Mouse (Mus musculus) testis, adult 10 weeks (tissue): ENCODE results near the gene Casq2. TPM values are rescaled to one million over a fixed set of nuclear protein-coding genes. Genes with fewer than 3 reads are reported as not detected.

ENCODE experiments used
- polyA plus RNA-seq: library from polyadenylated mRNA; stranded (reverse); fragments of 350-450 nt; fragmentation: Illumina TruSeq; extraction: RNeasy Lipid Tissue Mini Kit (QIAGEN cat#74804); gene quantifications from one replicate; pipeline ENCODE4 v1.2.3, GENCODE M21; 2014; ENCODE audit warnings: low read depth, low replicate concordance

Gene Casq2
- polyA plus RNA-seq: 7.2 TPM

DNA sequence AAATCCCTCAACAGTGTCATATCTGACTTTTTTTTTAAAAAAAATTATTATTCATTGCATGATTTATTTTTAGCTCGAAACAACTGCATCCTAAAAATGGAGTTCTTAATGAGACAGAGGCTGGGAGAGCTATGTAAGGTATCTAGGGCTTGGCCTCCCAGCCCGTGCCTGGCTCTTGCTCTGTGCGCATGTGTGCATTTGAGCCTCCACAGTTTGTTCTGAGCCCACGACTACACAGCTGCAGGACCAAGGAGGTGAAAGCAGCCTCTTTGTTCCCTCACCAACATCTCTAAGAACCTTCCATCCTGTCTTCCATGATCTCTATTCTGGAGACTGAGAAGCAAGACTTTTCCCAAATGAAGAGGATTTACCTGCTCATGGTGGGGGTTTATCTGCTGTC, at the start of gene Casq2:
Gene Casq2 (plus strand): TSS at position 133 of the 400 bp plus-strand sequence.

Other genes with a start within 250 kb of the Casq2 start
- not detected for gene Mab21l3, start 237.5 kb upstream of the Casq2 start, polyA plus RNA-seq
- gene Slc22a15, start 162.0 kb upstream of the Casq2 start, polyA plus RNA-seq: 15.8 TPM
- not detected for gene Nhlh2, start 76.3 kb upstream of the Casq2 start, polyA plus RNA-seq
- 0.18 TPM for gene Vangl1, start 118.3 kb downstream of the Casq2 start, polyA plus RNA-seq